Mouse (Mus musculus) thymus, adult 2 months (tissue): ENCODE results near the gene Ptpn11. TPM values are rescaled to one million over a fixed set of nuclear protein-coding genes. Genes with fewer than 3 reads are reported as not detected.
"Not testable (repeated sequence)": the region's sequence is repeated elsewhere in the genome, so short reads cannot be mapped to it uniquely, and the experiment has no call there.

Source experiments
- DNase-seq: peaks from one replicate; pipeline ENCODE4 v3.0.0; 2021
- H3K27ac ChIP-seq: fragments of 200-500 bp; 2 replicates; pipeline ENCODE4 v1.5.1; 2012; ENCODE audit warnings: low read length, control low read depth; ENCODE audit not compliant: control insufficient read depth, insufficient read depth
- H3K27me3 ChIP-seq: fragments of 200-500 bp; 2 replicates; pipeline ENCODE4 v1.6.1; 2012; ENCODE audit warnings: mild to moderate bottlenecking, low read length, moderate library complexity, mixed read lengths; ENCODE audit not compliant: control insufficient read depth, insufficient read depth
- H3K36me3 ChIP-seq: fragments of 200-500 bp; 2 replicates; pipeline ENCODE4 v1.6.1; 2012; ENCODE audit warnings: mild to moderate bottlenecking, low read length, moderate library complexity; ENCODE audit not compliant: control insufficient read depth, insufficient read depth
- H3K4me1 ChIP-seq: fragments of 200-500 bp; replicated peaks from 2 replicates; pipeline ENCODE4 v1.6.1; 2012; ENCODE audit warnings: low read length; ENCODE audit not compliant: control insufficient read depth, insufficient read depth
- H3K4me3 ChIP-seq: fragments of 200-500 bp; 2 replicates; pipeline ENCODE4 v1.5.1; 2012; ENCODE audit warnings: mild to moderate bottlenecking, low read length, control low read depth, moderate library complexity; ENCODE audit not compliant: control insufficient read depth, insufficient read depth
- CTCF ChIP-seq: fragments of 200-500 bp; IDR thresholded peaks from 2 replicates; pipeline ENCODE4 v1.5.1; 2012; ENCODE audit warnings: mild to moderate bottlenecking, control low read depth, low read length, moderate library complexity, borderline replicate concordance; ENCODE audit not compliant: control insufficient read depth, poor library complexity, insufficient read depth; ENCODE audit errors: extremely low read depth
- POLR2A ChIP-seq: fragments of 200-500 bp; IDR thresholded peaks from 2 replicates; pipeline ENCODE4 v1.6.1; 2012; ENCODE audit warnings: mild to moderate bottlenecking, low read length, control low read depth, moderate library complexity; ENCODE audit not compliant: control insufficient read depth, poor library complexity, insufficient read depth; ENCODE audit errors: extremely low read depth
- WGBS: fragments of 180-500 bp; shearing (Covaris S2); methylation state at CpG from one replicate; pipeline ENCODE4 v1.1.7; 2018; 5-methylcytosine and 5-hydroxymethylcytosine counted together
- polyA plus RNA-seq: library from polyadenylated mRNA; depleted of rRNA; stranded (reverse); fragments of >200 nt; gene quantifications from 2 replicates; pipeline ENCODE4 v1.2.3, GENCODE M21; 2012

Ptpn11 gene
- polyA plus RNA-seq, 1 experiment = 30.0 TPM

DNA sequence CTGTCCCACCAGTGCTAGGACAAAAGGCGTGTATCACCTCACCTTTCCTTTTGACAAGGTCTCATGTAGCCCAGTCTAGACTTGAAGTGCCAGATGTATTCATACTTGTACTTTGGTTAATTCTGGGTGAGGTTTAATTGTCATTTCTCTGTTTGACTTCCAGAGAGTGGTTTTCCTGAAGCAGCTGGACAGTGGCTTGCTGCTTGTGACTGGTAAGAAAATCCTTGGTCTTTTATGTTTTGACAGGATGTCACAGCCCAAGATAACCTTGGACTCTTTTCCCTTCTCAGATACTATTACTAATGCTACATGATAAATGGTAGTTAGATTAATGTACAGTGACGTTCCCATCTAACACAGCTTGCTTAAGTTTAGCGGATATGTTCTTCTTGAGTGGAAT lies 15.8 kb upstream of the Ptpn11 start:
- DNase-seq = no peak
- TF ChIP-seq POLR2A (no peak), CTCF (no peak)
- H3K36me3 ChIP-seq = peaks cover 61% of the 10 kb centered on the region
- no peak overlapping the region for H3K27ac ChIP-seq
- H3K4me1 ChIP-seq = peaks cover 11% of the 10 kb centered on the region
- H3K4me3 ChIP-seq = no peak overlapping the region
- H3K27me3 ChIP-seq = no peaks in the 10 kb centered on the region
- 90% methylated on average over 3 of the region's 3 CpGs for WGBS

GRCm38 (mm10) chr5:121206540-121206939 lies 15.3 kb upstream of the Ptpn11 start:
- 91% methylated on average over 9 of the region's 9 CpGs for WGBS

DNA sequence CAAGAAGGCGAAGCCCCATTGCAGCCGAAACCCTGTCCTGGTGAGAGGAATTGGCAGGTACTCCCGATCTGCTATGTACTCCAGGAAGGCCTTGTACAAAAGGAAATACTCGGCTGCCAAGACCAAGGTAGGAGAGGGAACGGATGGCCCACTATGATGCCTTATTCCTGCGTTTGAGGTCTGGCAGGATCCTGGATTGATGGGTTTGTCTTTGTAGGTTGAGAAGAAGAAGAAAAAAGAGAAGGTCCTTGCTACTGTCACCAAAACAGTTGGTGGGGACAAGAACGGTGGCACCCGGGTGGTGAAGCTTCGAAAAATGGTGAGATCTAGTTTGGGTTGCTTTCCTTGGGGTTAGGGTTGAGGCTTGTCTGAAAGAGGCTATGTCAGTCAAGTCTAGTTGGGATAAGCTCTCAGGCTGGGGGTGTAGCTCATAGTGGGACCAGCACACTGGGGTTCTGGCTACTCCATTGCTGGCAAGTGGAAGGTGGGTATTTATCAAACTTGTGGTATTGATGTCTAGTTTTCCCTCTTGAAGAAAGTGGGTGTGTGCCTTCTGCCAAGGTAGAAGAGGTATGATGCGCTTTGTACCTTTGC lies 14.4 kb upstream of the Ptpn11 start:
- H3K27ac ChIP-seq, DNase-seq, H3K4me3 ChIP-seq, H3K27me3 ChIP-seq: not testable (repeated sequence)
- H3K36me3 ChIP-seq = peaks cover 48% of the 10 kb centered on the region
- WGBS = 74% methylated on average over 9 of the region's 10 CpGs
- peaks cover 11% of the 10 kb centered on the region for H3K4me1 ChIP-seq

More at GRCm38 (mm10) chr5:121206540-121206939, 15.3 kb upstream of the Ptpn11 start:
- H3K27me3 ChIP-seq = no peaks in the 10 kb centered on the region
- H3K4me3 ChIP-seq = no peak overlapping the region
- TF ChIP-seq POLR2A (no peak), CTCF (no peak)
- DNase-seq = no peak
- H3K36me3 ChIP-seq = peaks cover 57% of the 10 kb centered on the region
- H3K4me1 ChIP-seq = peaks cover 11% of the 10 kb centered on the region
- no peak overlapping the region for H3K27ac ChIP-seq

DNA sequence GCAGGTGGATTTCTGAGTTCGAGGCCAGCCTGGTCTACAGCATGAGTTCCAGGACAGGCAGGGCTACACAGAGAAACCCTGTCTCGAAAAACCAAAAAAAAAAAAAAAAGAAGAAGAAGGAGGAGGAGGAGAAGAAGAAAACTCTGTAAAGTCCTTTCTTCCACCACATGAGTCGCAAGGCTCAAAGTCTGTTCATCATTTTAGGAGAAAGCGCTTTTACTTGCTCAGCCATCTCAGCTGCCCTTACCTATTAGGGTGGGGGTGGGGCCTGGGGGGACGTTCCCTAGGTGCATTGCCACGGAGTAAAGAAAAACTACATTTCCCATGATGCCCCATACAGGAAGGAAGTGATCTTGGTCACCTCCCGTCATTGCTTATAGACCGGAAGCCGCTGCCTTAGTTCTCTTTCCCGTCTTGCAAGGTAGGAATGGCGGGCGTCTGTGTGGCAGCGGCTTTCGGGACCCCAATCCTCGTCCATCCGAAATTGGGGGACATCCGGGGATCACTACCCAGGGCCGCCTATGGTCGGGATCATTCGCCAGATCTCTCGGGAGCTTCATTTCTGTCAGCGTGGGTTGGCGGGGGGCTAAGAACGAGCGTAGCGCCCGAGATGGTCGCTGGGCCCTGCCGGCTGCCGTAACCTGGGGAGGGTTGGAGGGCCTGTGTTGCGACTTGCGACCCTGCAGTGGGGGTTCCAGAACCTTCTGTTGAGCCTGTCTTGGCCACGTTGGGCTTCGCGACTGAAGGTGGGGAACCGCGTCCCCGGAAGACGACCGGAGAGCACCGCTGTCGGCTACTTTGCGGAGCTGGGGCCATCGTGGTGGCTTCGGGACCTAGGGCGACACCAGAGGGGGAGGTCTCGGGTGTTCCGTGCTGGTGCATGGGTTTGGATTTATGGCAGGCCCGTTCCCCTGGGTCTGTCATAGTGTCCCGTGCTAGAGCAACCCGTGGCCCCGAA lies 13.2 kb upstream of the Ptpn11 start, which contains the start of gene Rpl6:
Rpl6 (plus strand) TSS at position 350 of the 958 bp plus-strand sequence.
- Histone ChIP-seq H3K4me1 (peaks cover 11% of the 10 kb centered on the region), H3K27ac (peak within 1 kb of the TSS; percentile 19; the same call in 1 of the 2 replicates), H3K27me3 (no peaks in the 10 kb centered on the region), H3K36me3 (peaks cover 35% of the 10 kb centered on the region), H3K4me3 (peak within 1 kb of the TSS; percentile 99)
- DNase-seq = peak; percentile 74
- TF ChIP-seq POLR2A = peak; percentile 85
- no peak for TF ChIP-seq CTCF
- WGBS = 2% methylated on average over 52 of the region's 52 CpGs

DNA sequence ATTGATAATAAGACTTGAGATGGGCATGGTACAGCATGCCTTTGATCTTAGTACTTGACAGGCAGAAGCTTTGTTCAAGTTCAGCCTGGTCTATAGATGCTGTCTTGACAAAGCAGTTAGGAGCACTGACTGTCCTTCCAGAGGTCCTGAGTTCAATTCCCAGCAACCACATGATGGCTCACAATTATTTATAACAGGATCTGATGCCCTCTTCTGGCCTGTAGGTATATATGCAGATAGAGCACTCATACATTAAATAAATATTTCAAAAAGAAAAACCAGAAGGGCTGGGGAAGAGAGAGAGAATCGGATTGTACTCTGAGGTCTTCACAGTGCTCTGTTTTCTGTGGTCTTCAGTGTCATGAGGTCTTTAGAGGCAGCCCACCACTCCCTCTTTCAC lies 11.3 kb upstream of the Ptpn11 start:
- H3K4me3 ChIP-seq = no peak overlapping the region
- peaks cover 11% of the 10 kb centered on the region for H3K4me1 ChIP-seq
- 57% methylated on average over 1 of the region's 1 CpGs for WGBS
- TF ChIP-seq POLR2A = no peak
- TF ChIP-seq CTCF = no peak
- H3K27me3 ChIP-seq = no peaks in the 10 kb centered on the region
- H3K36me3 ChIP-seq = peaks cover 16% of the 10 kb centered on the region
- H3K27ac ChIP-seq = no peak overlapping the region
- DNase-seq = no peak

- 28% methylated on average over 3 of the region's 3 CpGs for WGBS
Observed at GRCm38 (mm10) chr5:121201739-121202138, 10.5 kb upstream of the Ptpn11 start.

GRCm38 (mm10) chr5:121198376-121198775 lies 7.2 kb upstream of the Ptpn11 start:
- H3K4me3 ChIP-seq = no peak overlapping the region
- no peaks in the 10 kb centered on the region for H3K4me1 ChIP-seq
- no peak for DNase-seq
- WGBS = 62% methylated on average over 5 of the region's 5 CpGs
- no peaks in the 10 kb centered on the region for H3K36me3 ChIP-seq
- TF ChIP-seq POLR2A (no peak), CTCF (no peak)
- H3K27me3 ChIP-seq = no peaks in the 10 kb centered on the region
- H3K27ac ChIP-seq = no peak overlapping the region

More at GRCm38 (mm10) chr5:121201739-121202138, 10.5 kb upstream of the Ptpn11 start:
- peak; percentile 51 for DNase-seq
- TF ChIP-seq CTCF = no peak
- TF ChIP-seq POLR2A = no peak
- peaks cover 9% of the 10 kb centered on the region for H3K36me3 ChIP-seq
- H3K4me3 ChIP-seq = no peak overlapping the region
- no peak overlapping the region for H3K27ac ChIP-seq
- H3K27me3 ChIP-seq = no peaks in the 10 kb centered on the region
- peaks cover 11% of the 10 kb centered on the region for H3K4me1 ChIP-seq
